Mouse (Mus musculus) heart, embryonic 12.5 days (tissue): ENCODE data around the gene Cdkal1. TPM values are rescaled to one million over a fixed set of nuclear protein-coding genes. Genes with fewer than 3 reads are reported as not detected.

Experiments used
- ATAC-seq: fragments of 200-750 bp; cut with Nextera tagmentation; 2 replicates; pipeline ENCODE4 v1.8.0; 2017; ENCODE audit warnings: moderate TSS enrichment, moderate library complexity; ENCODE audit not compliant: insufficient number of reproducible peaks, low FRiP score
- H3K27ac ChIP-seq: fragments of 300-500 bp; sonication (generic); 2 replicates; pipeline ENCODE4 v1.5.1; 2016; ENCODE audit warnings: mild to moderate bottlenecking, moderate library complexity; ENCODE audit not compliant: poor library complexity, severe bottlenecking
- H3K27me3 ChIP-seq: fragments of 300-500 bp; sonication (generic); replicated peaks from 2 replicates; pipeline ENCODE4 v1.6.1; 2016; ENCODE audit warnings: mild to moderate bottlenecking, moderate library complexity
- H3K36me3 ChIP-seq: fragments of 300-500 bp; sonication (generic); 2 replicates; pipeline ENCODE4 v1.6.1; 2016; ENCODE audit warnings: mild to moderate bottlenecking, moderate library complexity
- H3K4me1 ChIP-seq: fragments of 300-500 bp; sonication (generic); replicated peaks from 2 replicates; pipeline ENCODE4 v1.6.1; 2016; ENCODE audit warnings: mild to moderate bottlenecking
- H3K4me2 ChIP-seq: fragments of 300-500 bp; sonication (generic); 2 replicates; pipeline ENCODE4 v1.6.1; 2016; ENCODE audit warnings: mild to moderate bottlenecking, moderate library complexity
- H3K4me3 ChIP-seq: fragments of 300-500 bp; sonication (generic); 2 replicates; pipeline ENCODE4 v1.5.1; 2016; ENCODE audit warnings: mild to moderate bottlenecking
- H3K9ac ChIP-seq: fragments of 300-500 bp; sonication (generic); 2 replicates; pipeline ENCODE4 v1.6.1; 2016; ENCODE audit warnings: mild to moderate bottlenecking, moderate library complexity
- H3K9me3 ChIP-seq: fragments of 300-500 bp; sonication (generic); replicated peaks from 2 replicates; pipeline ENCODE4 v1.6.1; 2016; ENCODE audit warnings: mild to moderate bottlenecking, moderate library complexity
- WGBS: fragments of 180-500 bp; shearing (Covaris S2); methylation state at CpG from one replicate; pipeline ENCODE4 v1.1.7; 2016; 5-methylcytosine and 5-hydroxymethylcytosine counted together
- polyA plus RNA-seq: library from polyadenylated mRNA; unstranded; fragments of >200 nt; fragmentation: Nextera tagmentation; extraction: Ambion mirVana; gene quantifications from 2 replicates; pipeline ENCODE4 v1.2.1, GENCODE M21; 2016

The Cdkal1 gene
- polyA plus RNA-seq, 1 experiment from 2014 or later: 25.9 TPM

- no peaks in the 10 kb centered on the region for H3K36me3 ChIP-seq
- H3K4me2 ChIP-seq: no peak overlapping the region
- WGBS: 67% methylated on average over 2 of the region's 2 CpGs
- no peak for ATAC-seq
- H3K4me1 ChIP-seq: peaks cover 24% of the 10 kb centered on the region
- no peaks in the 10 kb centered on the region for H3K9me3 ChIP-seq
- H3K27ac ChIP-seq: no peak overlapping the region
- no peak overlapping the region for H3K9ac ChIP-seq
- no peaks in the 10 kb centered on the region for H3K27me3 ChIP-seq
- H3K4me3 ChIP-seq: no peak overlapping the region
These were observed 354.3 kb downstream of the Cdkal1 start for GRCm38 (mm10) chr13:29501173-29501572.

- no peaks in the 10 kb centered on the region for H3K27me3 ChIP-seq
- H3K27ac ChIP-seq: no peak overlapping the region
- H3K9me3 ChIP-seq: no peaks in the 10 kb centered on the region
These were observed 355.7 kb downstream of the Cdkal1 start for GRCm38 (mm10) chr13:29499750-29500149.

GRCm38 (mm10) chr13:29497286-29497685, 358.2 kb downstream of the Cdkal1 start:
- WGBS: 76% methylated on average over 7 of the region's 7 CpGs
- Histone ChIP-seq H3K27me3 (no peaks in the 10 kb centered on the region), H3K9ac (no peak overlapping the region), H3K4me2 (no peak overlapping the region), H3K4me1 (peaks cover 6% of the 10 kb centered on the region), H3K4me3 (no peak overlapping the region), H3K36me3 (no peaks in the 10 kb centered on the region), H3K9me3 (no peaks in the 10 kb centered on the region), H3K27ac (no peak overlapping the region)
- ATAC-seq: no peak

More at GRCm38 (mm10) chr13:29499750-29500149, 355.7 kb downstream of the Cdkal1 start:
- Histone ChIP-seq H3K36me3 (no peaks in the 10 kb centered on the region), H3K4me3 (no peak overlapping the region), H3K9ac (no peak overlapping the region), H3K4me1 (peaks cover 18% of the 10 kb centered on the region), H3K4me2 (no peak overlapping the region)
- WGBS: 77% methylated on average over 2 of the region's 2 CpGs
- no peak for ATAC-seq

GRCm38 (mm10) chr13:29490341-29490740, 365.1 kb downstream of the Cdkal1 start:
- 91% methylated on average over 8 of the region's 8 CpGs for WGBS
- Histone ChIP-seq H3K9ac (no peak overlapping the region), H3K27me3 (no peaks in the 10 kb centered on the region), H3K4me1 (no peaks in the 10 kb centered on the region), H3K27ac (no peak overlapping the region), H3K36me3 (no peaks in the 10 kb centered on the region), H3K4me3 (no peak overlapping the region), H3K9me3 (no peaks in the 10 kb centered on the region), H3K4me2 (no peak overlapping the region)
- no peak for ATAC-seq

DNA sequence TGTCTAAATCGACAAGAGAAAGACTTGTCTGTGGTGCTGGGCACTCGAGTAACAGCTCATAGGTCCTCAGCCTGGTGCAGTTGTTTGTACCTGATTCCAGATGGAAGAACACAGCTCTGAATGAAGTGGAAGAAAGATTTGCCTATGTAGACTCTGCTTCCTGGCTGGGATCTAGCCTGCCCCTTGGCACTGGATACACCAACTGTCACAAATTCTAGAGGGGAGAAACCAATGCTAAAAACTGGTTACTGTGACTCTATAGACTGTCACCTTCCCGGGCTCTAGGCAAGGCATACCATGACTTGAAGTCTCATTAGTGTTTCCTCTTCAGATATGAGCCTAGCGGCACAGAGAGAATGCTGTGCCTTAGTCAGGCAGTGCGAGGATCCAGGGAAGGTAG, 366.0 kb downstream of the Cdkal1 start:
- 73% methylated on average over 5 of the region's 5 CpGs for WGBS
- H3K4me3 ChIP-seq: no peak overlapping the region
- no peak for ATAC-seq
- no peaks in the 10 kb centered on the region for H3K9me3 ChIP-seq
- no peak overlapping the region for H3K27ac ChIP-seq
- H3K4me2 ChIP-seq: no peak overlapping the region
- H3K4me1 ChIP-seq: no peaks in the 10 kb centered on the region
- no peaks in the 10 kb centered on the region for H3K36me3 ChIP-seq
- H3K27me3 ChIP-seq: no peaks in the 10 kb centered on the region
- H3K9ac ChIP-seq: no peak overlapping the region

DNA sequence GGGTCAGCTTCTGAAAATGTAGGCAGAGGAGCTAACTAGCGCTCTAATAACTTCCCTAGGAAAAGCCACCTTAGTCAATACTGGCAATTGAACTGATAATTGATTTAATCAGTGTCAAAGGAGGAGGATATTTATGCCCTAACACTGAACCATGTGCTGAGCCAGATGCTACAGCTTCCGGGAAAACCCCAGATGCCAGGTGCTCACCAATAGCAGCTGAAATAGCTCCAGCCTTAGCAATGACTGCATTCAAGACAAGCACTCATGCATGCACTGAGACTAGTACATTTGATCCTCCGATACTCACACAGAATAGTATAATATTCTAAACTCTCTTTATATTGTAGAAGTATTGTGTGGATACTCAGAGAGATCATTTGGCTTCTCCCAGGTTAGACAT, 368.8 kb downstream of the Cdkal1 start:
- 90% methylated on average over 3 of the region's 3 CpGs for WGBS
- Histone ChIP-seq H3K36me3 (no peaks in the 10 kb centered on the region), H3K9me3 (no peaks in the 10 kb centered on the region), H3K4me2 (no peak overlapping the region), H3K4me3 (no peak overlapping the region), H3K27ac (no peak overlapping the region), H3K4me1 (no peaks in the 10 kb centered on the region), H3K27me3 (no peaks in the 10 kb centered on the region), H3K9ac (no peak overlapping the region)
- ATAC-seq: no peak

DNA sequence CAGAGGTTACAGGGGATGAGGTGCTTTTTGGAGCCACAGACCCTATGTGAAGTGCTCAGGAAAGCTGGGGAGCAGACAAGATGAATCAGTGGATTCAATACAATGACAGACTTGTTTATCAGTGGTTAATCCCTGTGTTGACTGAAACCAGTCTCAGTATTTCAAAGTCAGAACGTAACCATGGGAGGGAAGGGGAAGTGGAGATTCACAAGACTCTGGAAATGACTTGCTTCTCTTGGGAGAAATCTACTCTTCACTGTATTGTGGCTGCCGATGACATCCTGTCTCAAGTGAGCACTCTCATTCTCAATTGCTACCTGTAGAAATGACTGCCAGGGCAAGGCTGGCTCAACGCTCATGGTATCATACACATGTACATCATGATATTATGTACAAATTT, 371.5 kb downstream of the Cdkal1 start:
- no peak overlapping the region for H3K27ac ChIP-seq
- no peaks in the 10 kb centered on the region for H3K4me1 ChIP-seq
- H3K9me3 ChIP-seq: no peaks in the 10 kb centered on the region
- no peak for ATAC-seq
- 64% methylated on average over 3 of the region's 3 CpGs for WGBS
- no peak overlapping the region for H3K9ac ChIP-seq
- no peak overlapping the region for H3K4me3 ChIP-seq
- H3K27me3 ChIP-seq: no peaks in the 10 kb centered on the region
- no peaks in the 10 kb centered on the region for H3K36me3 ChIP-seq
- no peak overlapping the region for H3K4me2 ChIP-seq

- 92% methylated on average over 9 of the region's 9 CpGs for WGBS
- Histone ChIP-seq H3K9me3 (no peaks in the 10 kb centered on the region), H3K4me1 (peaks cover 3% of the 10 kb centered on the region), H3K27me3 (no peaks in the 10 kb centered on the region), H3K9ac (no peak overlapping the region), H3K36me3 (no peaks in the 10 kb centered on the region), H3K4me2 (no peak overlapping the region), H3K27ac (no peak overlapping the region), H3K4me3 (no peak overlapping the region)
- ATAC-seq: no peak
These were observed 373.2 kb downstream of the Cdkal1 start for GRCm38 (mm10) chr13:29482147-29482863.

GRCm38 (mm10) chr13:29476421-29476820, 379.1 kb downstream of the Cdkal1 start:
- H3K27ac ChIP-seq: no peak overlapping the region
- H3K9ac ChIP-seq: no peak overlapping the region
- H3K4me3 ChIP-seq: no peak overlapping the region
- H3K36me3 ChIP-seq: peaks cover 4% of the 10 kb centered on the region; the same call in 1 of the 2 replicates
- 33% methylated on average over 4 of the region's 4 CpGs for WGBS
- H3K9me3 ChIP-seq: no peaks in the 10 kb centered on the region
- no peaks in the 10 kb centered on the region for H3K27me3 ChIP-seq
- ATAC-seq: no peak
- H3K4me1 ChIP-seq: peaks cover 8% of the 10 kb centered on the region
- no peak overlapping the region for H3K4me2 ChIP-seq

DNA sequence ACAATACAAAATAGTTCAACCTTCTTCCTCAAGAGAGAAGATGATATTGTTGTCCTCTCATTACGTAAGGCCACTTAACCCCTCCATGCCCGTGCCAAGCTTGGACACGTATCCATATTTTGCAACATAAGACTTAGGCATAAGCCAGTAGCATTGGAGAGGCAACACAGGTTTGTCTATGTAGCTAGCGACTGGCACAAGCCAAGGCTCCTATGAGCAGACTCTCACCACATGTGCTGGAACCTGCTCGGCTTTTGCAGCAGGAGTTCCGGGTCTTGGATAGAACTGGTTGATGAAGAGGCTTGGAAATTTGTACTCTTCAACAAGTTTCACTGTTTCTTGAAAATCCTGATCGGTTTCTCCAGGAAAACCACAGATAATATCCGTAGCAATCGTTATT, 381.2 kb downstream of the Cdkal1 start:
- no peak overlapping the region for H3K4me3 ChIP-seq
- H3K4me1 ChIP-seq: peaks cover 8% of the 10 kb centered on the region
- 89% methylated on average over 9 of the region's 9 CpGs for WGBS
- no peak for ATAC-seq
- H3K36me3 ChIP-seq: peaks cover 4% of the 10 kb centered on the region; the same call in 1 of the 2 replicates
- H3K4me2 ChIP-seq: no peak overlapping the region
- no peak overlapping the region for H3K9ac ChIP-seq
- H3K27ac ChIP-seq: no peak overlapping the region
- no peaks in the 10 kb centered on the region for H3K9me3 ChIP-seq
- H3K27me3 ChIP-seq: no peaks in the 10 kb centered on the region

- WGBS: 82% methylated on average over 1 of the region's 1 CpGs
- H3K27ac ChIP-seq: no peak overlapping the region
- H3K4me1 ChIP-seq: peaks cover 8% of the 10 kb centered on the region
- no peak for ATAC-seq
- no peaks in the 10 kb centered on the region for H3K9me3 ChIP-seq
- H3K4me2 ChIP-seq: no peak overlapping the region
- H3K27me3 ChIP-seq: no peaks in the 10 kb centered on the region
- no peak overlapping the region for H3K9ac ChIP-seq
- H3K4me3 ChIP-seq: no peak overlapping the region
- peaks cover 4% of the 10 kb centered on the region; the same call in 1 of the 2 replicates for H3K36me3 ChIP-seq
These were observed 381.7 kb downstream of the Cdkal1 start for GRCm38 (mm10) chr13:29473779-29474178.

DNA sequence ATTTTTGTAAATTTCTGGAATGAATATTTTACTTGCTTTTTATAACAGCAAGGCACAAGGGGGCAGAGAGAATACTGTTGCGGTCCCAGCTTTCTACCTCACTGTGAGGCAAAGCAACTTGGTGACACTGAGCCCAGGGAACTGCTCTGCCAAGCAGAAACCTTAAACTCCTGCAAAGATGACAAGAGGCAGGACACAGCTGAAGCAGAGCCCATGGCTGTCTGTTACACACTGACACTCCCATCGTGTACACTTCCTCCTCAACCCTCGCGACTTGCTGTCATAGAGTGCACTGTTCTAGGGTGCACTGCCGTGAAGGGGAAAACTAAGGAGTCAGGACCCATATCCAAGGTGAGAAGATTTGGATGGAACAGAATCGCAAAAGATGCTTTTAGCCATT, 393.2 kb downstream of the Cdkal1 start:
- Histone ChIP-seq H3K27me3 (no peaks in the 10 kb centered on the region), H3K4me3 (no peak overlapping the region), H3K9ac (no peak overlapping the region), H3K27ac (no peak overlapping the region), H3K36me3 (no peaks in the 10 kb centered on the region), H3K9me3 (no peaks in the 10 kb centered on the region), H3K4me1 (peaks cover 15% of the 10 kb centered on the region), H3K4me2 (no peak overlapping the region)
- WGBS: 75% methylated on average over 6 of the region's 6 CpGs
- ATAC-seq: no peak
